Mouse (Mus musculus) hindbrain, embryonic 14.5 days (tissue): Measurements from ENCODE around the gene Myo5a. TPM values are rescaled to one million over a fixed set of nuclear protein-coding genes. Genes with fewer than 3 reads are reported as not detected.

Source experiments
- ATAC-seq: fragments of 200-750 bp; cut with Nextera tagmentation; 2 replicates; pipeline ENCODE4 v1.8.0; 2017; ENCODE audit warnings: moderate number of reproducible peaks, mild to moderate bottlenecking, moderate TSS enrichment, moderate library complexity; ENCODE audit not compliant: low FRiP score
- DNase-seq: peaks from one replicate; pipeline ENCODE4 v3.0.0-alpha.2; 2015; ENCODE audit warnings: low spot score
- H3K27ac ChIP-seq: fragments of 300-500 bp; sonication (generic); 2 replicates; pipeline ENCODE4 v1.5.1; 2014; ENCODE audit warnings: mild to moderate bottlenecking, moderate library complexity
- H3K27me3 ChIP-seq: fragments of 300-500 bp; sonication (generic); 2 replicates; pipeline ENCODE4 v1.6.1; 2014; ENCODE audit warnings: mild to moderate bottlenecking, low read length, mixed read lengths; ENCODE audit not compliant: control insufficient read depth, insufficient read depth
- H3K36me3 ChIP-seq: fragments of 300-500 bp; sonication (generic); replicated peaks from 2 replicates; pipeline ENCODE4 v1.6.1; 2014; ENCODE audit not compliant: control insufficient read depth, insufficient read depth
- H3K4me1 ChIP-seq: fragments of 300-500 bp; sonication (generic); replicated peaks from 2 replicates; pipeline ENCODE4 v1.6.1; 2014; ENCODE audit warnings: antibody characterized with exemption, low read length, mixed read lengths; ENCODE audit not compliant: control insufficient read depth, insufficient read depth
- H3K4me2 ChIP-seq: fragments of 300-500 bp; sonication (generic); replicated peaks from 2 replicates; pipeline ENCODE4 v1.6.1; 2014; ENCODE audit warnings: mild to moderate bottlenecking, moderate library complexity
- H3K4me3 ChIP-seq: fragments of 300-500 bp; sonication (generic); replicated peaks from 2 replicates; pipeline ENCODE4 v1.5.1; 2014; ENCODE audit warnings: mild to moderate bottlenecking, low read length
- H3K9ac ChIP-seq: fragments of 300-500 bp; sonication (generic); 2 replicates; pipeline ENCODE4 v1.6.1; 2014
- H3K9me3 ChIP-seq: fragments of 300-500 bp; sonication (generic); 2 replicates; pipeline ENCODE4 v1.6.1; 2016; ENCODE audit warnings: low read length; ENCODE audit not compliant: control insufficient read depth
- WGBS: fragments of 180-500 bp; shearing (Covaris S2); extraction: QIAGEN DNeasy Blood & Tissue Kit; methylation state at CpG from one replicate; pipeline ENCODE4 v1.1.7; 2014; 5-methylcytosine and 5-hydroxymethylcytosine counted together
- polyA plus RNA-seq: library from polyadenylated mRNA; unstranded; fragments of >200 nt; fragmentation: Nextera tagmentation; extraction: Ambion mirVana; gene quantifications from 2 replicates; pipeline ENCODE4 v1.2.1, GENCODE M21; 2014

The Myo5a gene
- polyA plus RNA-seq, 1 experiment from 2014 or later = 58.1 TPM

DNA sequence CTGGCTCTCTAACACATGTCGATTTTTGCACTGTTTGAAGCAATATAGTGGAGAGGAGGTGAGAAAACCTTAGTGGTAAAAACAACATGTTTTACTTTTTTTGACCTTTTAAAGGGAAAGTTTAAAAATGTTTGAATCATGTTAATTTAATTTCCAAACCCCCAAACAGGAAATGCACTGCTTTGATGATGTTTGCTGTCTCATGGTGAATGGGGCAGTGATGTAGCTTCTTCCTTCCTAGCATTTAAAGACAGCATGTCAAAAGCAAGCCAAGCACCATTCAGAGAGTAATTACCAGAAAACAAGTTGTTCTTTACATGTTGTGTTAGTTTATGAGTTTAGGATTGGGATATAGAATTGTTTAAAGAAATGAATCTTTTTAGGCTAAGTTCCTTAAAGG, 138.4 kb downstream of the Myo5a start:
- Histone ChIP-seq H3K9ac (no peak overlapping the region), H3K9me3 (no peaks in the 10 kb centered on the region), H3K36me3 (peaks cover 76% of the 10 kb centered on the region), H3K27ac (no peak overlapping the region), H3K4me3 (no peak overlapping the region), H3K27me3 (no peaks in the 10 kb centered on the region), H3K4me1 (no peaks in the 10 kb centered on the region), H3K4me2 (no peak overlapping the region)
- WGBS = 93% methylated on average over 1 of the region's 1 CpGs
- ATAC-seq (no peak), DNase-seq (no peak)

DNA sequence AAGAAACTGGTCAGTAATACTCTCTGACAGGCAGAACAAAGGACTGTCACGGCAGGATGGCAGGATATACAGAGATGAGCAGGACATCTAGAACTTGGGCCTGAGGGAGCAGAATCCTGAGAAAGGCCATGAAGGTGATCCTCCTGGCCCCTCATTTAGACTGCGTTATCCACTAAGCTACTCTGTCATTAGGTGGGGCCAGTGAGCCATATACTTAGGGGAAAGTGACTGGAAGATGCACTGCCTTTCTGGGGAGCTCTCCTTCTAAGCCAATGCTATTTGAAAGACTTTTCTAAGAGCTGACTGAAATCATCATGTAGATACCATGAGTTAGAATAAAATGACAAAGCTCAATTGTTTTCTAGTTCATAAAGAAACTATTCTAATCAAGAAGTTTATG, 139.5 kb downstream of the Myo5a start:
- peaks cover 75% of the 10 kb centered on the region for H3K36me3 ChIP-seq

DNA sequence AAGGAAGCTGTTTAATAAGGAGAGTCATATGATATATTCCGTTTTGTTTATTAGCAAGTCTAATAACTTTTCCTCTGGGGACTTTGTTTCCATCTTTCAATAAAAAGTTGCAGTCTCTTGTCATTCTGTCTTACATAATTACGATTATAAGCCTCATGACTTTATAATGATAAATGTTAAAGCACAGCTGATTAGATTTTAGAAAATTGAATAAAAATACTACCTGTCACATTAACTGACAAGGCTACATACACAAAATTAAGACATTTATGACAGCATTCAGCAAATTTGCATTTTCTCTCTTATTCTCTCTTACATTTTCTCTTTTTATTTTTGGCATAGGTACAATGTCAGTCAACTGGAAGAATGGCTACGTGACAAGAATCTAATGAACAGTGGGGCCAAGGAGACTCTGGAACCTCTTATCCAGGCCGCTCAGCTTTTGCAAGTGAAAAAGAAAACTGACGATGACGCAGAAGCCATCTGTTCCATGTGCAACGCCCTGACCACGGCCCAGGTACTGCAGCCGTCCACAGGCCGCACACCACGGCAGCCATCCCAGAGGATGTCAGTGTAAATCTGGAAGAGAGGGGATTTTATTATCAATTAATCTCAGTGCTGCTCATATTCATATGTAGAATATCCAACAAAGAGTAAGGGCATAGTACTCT, 144.1 kb downstream of the Myo5a start:
- DNase-seq = no peak
- no peak overlapping the region for H3K4me3 ChIP-seq
- no peak overlapping the region for H3K27ac ChIP-seq
- no peak for ATAC-seq
- no peaks in the 10 kb centered on the region for H3K4me1 ChIP-seq
- H3K36me3 ChIP-seq = peaks cover 83% of the 10 kb centered on the region
- H3K9me3 ChIP-seq = no peaks in the 10 kb centered on the region
- H3K27me3 ChIP-seq = no peaks in the 10 kb centered on the region
- 77% methylated on average over 11 of the region's 11 CpGs for WGBS
- H3K9ac ChIP-seq = no peak overlapping the region
- no peak overlapping the region for H3K4me2 ChIP-seq

More for the DNA sequence above, 139.5 kb downstream of the Myo5a start:
- H3K27me3 ChIP-seq = no peaks in the 10 kb centered on the region
- no peak for DNase-seq
- no peak for ATAC-seq
- no peak overlapping the region for H3K27ac ChIP-seq
- H3K4me2 ChIP-seq = no peak overlapping the region
- H3K9me3 ChIP-seq = no peaks in the 10 kb centered on the region
- no peak overlapping the region for H3K9ac ChIP-seq
- WGBS = 72% methylated on average over 2 of the region's 2 CpGs
- H3K4me3 ChIP-seq = no peak overlapping the region
- H3K4me1 ChIP-seq = no peaks in the 10 kb centered on the region

DNA sequence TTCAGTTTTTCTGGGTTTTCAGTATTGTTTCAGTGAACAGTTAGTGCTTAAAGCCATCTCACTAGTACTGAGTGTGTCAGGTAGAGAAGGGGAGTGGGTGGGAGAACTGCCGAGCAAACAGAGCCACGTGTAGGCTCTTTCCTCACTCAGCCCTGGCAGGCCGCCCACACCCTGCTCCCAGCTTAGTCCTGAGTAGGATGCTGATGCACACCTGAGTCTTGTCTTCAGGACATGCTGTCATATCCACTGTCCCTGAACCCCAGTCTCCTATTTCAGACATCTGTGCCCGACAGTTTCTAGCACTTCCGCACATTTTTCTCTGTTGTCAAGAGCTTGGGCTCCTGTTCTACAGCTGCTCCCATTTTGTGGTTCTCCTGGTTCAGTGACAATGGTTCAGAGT, 149.1 kb downstream of the Myo5a start:
- Histone ChIP-seq H3K4me1 (no peaks in the 10 kb centered on the region), H3K27ac (no peak overlapping the region), H3K36me3 (peaks cover 60% of the 10 kb centered on the region), H3K9me3 (no peaks in the 10 kb centered on the region), H3K9ac (no peak overlapping the region), H3K27me3 (no peaks in the 10 kb centered on the region), H3K4me2 (no peak overlapping the region), H3K4me3 (no peak overlapping the region)
- no peak for DNase-seq
- ATAC-seq = no peak
- 81% methylated on average over 5 of the region's 5 CpGs for WGBS

DNA sequence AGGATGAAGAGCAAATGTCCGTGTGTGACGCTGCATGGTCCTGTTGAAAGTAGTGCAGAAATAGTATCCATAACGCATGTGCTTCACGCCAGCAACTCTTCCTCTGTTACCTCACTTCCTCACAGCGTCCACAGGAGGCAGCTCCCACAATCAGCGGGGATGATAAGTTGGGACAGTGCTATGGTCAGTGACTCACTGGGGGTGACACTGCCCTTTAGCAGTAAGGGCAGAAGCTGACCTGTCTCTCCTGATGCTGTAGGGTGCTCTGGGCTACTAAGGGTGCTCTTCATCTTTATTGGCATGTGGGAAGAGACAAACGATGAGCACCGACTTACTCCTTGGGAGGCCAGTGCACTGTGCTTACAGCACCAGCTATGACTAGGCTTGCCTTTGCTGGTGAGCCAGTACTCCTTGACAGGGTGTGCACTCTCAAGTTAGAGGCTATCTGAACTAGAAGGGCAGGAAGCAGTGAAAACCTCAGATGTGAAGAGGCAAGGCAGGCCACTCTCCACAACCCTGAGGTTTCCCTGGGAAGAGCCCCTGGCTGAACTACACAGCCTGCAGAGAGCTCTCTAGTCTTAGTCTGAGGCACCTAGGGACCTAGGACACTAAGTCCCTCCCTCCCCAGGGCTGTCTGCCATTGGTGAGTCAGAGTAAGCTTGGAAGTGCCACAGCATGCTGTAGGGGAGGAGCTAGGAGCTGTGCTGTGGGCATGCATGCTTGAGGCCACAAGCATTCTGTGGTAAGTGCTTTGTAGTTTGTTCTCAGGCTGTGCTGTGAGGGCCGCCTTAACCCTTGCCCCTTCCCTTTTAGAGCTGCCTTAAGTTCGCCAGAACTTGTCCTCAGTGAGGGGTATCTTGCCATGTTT, 150.8 kb downstream of the Myo5a start:
- Histone ChIP-seq H3K4me3 (no peak overlapping the region), H3K36me3 (peaks cover 43% of the 10 kb centered on the region), H3K27ac (no peak overlapping the region), H3K9ac (no peak overlapping the region), H3K4me1 (no peaks in the 10 kb centered on the region), H3K9me3 (no peaks in the 10 kb centered on the region), H3K27me3 (no peaks in the 10 kb centered on the region), H3K4me2 (no peak overlapping the region)
- WGBS = 72% methylated on average over 10 of the region's 10 CpGs
- DNase-seq = no peak
- ATAC-seq = no peak

DNA sequence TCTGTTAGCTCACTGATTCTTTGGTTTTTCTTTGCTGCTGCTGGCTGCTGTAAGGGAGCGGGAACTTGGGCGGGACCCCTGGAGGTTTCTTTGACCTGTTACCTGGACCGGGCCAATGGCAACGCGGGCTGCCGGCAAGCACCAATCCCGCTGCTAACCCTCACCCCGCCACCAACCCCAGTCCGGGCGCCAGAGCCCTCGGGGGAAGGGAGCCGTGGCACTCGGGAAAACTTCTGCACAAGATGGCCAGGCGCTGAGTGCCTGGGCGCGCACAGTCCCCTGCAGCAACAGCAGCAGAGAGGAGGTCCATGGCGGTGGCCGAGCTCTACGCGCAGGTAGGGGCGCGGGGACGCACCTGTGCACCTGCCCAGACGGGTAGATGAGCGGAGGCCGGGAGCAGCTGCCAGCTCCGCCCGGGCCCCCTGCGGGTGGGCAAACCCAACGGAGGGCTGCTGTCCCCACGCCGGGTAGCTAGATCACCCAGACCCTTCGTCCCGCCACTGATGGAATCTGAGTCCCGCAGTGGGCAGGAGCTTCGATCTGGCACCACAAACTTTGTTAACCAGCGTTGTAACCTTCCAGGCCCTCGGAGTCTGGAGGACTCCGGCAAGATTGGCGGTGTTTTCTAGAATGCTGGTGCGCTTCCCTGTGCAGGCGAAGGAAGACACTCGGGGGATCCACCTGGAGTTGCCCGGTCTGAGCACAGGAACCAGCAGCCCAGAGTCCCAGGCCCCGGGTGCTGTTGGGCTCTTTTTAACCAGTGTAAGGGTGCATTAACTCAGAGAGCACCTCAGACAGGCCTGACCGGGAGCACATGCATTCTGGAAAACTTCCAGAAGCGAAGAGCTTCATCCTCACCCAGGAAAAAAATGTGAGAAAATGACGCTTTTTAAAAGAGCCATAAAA, 161.3 kb downstream of the Myo5a start, which contains the start of gene Myo5c:
Gene Myo5c (plus strand): TSS at position 180 of the 906 bp plus-strand sequence.
- H3K27me3 ChIP-seq = peaks cover 36% of the 10 kb centered on the region
- no peaks in the 10 kb centered on the region for H3K36me3 ChIP-seq
- peak within 1 kb of the TSS; percentile 31 for H3K4me3 ChIP-seq
- ATAC-seq (no peak), DNase-seq (no peak)
- no peak within 1 kb of the TSS for H3K27ac ChIP-seq
- WGBS = 3% methylated on average over 47 of the region's 48 CpGs
- peak within 1 kb of the TSS; percentile 60 for H3K4me2 ChIP-seq
- 0 out of 2 replicates have a peak within 1 kb of the TSS, but pooled peaks have one; percentile 20 for H3K9ac ChIP-seq
- peaks cover 10% of the 10 kb centered on the region for H3K4me1 ChIP-seq
- H3K9me3 ChIP-seq = no peaks in the 10 kb centered on the region

DNA sequence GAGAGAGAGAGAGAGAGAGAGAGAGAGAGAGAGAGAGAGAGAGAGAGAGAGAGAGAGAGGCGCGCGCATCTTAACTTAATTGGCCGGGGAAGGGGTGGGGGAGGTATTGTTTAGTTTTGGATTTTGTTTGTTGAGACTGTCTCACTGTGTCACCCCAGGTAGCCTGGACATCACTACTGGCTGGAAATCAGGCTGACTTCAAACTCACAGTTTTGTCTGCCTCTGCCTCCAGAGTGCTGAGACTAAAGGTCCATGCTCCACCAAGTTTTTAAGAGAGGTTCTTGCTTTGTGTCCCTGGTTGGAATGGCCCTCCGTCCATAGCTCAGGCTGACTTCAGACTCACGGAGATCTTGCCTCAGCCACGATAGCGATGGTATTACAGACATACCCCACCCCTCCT, 162.0 kb downstream of the Myo5a start:
- 28% methylated on average over 8 of the region's 8 CpGs for WGBS
- H3K27ac ChIP-seq = no peak overlapping the region
- no peaks in the 10 kb centered on the region for H3K9me3 ChIP-seq
- ATAC-seq (no peak), DNase-seq (no peak)
- H3K27me3 ChIP-seq = peaks cover 36% of the 10 kb centered on the region
- H3K36me3 ChIP-seq = no peaks in the 10 kb centered on the region
- no peak overlapping the region for H3K4me3 ChIP-seq
- H3K9ac ChIP-seq = no peak overlapping the region
- H3K4me2 ChIP-seq = no peak overlapping the region
- peaks cover 10% of the 10 kb centered on the region for H3K4me1 ChIP-seq

DNA sequence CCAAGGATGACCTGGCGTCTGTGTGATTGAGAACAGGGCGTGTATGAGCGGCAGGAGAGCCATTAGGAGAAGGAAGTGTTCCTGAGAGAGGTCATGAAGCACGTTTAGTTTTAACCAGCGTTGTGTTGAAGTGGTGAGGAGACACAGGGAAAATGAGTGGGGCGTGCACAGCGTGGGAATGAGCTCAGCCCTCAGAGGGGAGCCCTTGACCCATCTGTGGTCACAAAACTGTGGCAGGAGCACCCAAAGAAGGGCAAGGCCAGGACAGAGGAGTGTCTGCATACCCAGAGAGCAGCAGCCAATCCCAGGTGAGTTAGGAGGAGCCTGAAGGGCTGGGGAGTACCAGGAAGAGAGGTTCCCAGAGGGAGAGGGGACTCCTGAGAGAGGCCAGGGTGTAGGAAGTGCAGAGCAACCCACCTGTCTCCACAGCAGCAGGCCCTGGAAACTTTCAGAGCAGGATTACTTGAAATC, 163.5 kb downstream of the Myo5a start:
- WGBS = 45% methylated on average over 7 of the region's 7 CpGs
- Histone ChIP-seq H3K4me2 (no peak overlapping the region), H3K27me3 (peaks cover 36% of the 10 kb centered on the region), H3K9me3 (no peaks in the 10 kb centered on the region), H3K4me1 (peaks cover 10% of the 10 kb centered on the region), H3K27ac (no peak overlapping the region), H3K36me3 (no peaks in the 10 kb centered on the region), H3K4me3 (no peak overlapping the region), H3K9ac (no peak overlapping the region)
- ATAC-seq (no peak), DNase-seq (no peak)
